Mouse (Mus musculus) B cell, adult 67 days (primary cell): ENCODE data around the gene Gm20715. TPM values are rescaled to one million over a fixed set of nuclear protein-coding genes. Genes with fewer than 3 reads are reported as not detected.

Experiments used
- total RNA-seq, 2 experiments: library from RNA; stranded (reverse); gene quantifications; 4 replicates each; pipeline ENCODE4 v1.2.4; 2023

Gene Gm20715
- total RNA-seq, result not detected

GRCm38 (mm10) chr7:6410043-6410442 is at the start of gene Gm20715:
Gm20715 (plus strand) TSS chr7:6410277.

DNA sequence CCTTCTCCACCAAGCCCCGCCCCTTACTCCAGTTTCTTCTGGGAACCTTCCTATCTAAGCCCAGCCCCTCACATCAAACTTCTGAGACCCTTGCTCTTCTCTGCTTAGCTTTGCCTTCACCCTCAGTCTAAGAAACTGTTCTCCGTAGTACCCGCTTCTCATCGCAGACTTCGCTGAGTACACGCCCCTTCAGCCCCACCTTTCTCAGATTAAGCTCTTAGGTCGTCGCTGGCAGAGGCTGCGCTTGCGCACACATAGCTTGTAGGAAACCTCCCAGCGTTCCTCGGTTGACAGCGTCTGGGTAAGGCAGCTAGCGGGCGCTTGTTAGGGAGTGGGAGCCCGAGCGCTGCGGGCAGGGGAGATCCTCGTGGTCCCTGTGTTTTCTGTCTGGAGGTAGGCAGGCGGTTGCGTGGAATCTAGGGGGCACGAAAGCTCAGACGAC is 47.0 kb upstream of the Gm20715 start, which contains the start of gene Zfp78:
Zfp78 (plus strand) TSS at position 234 of the 442 bp plus-strand sequence.

GRCm38 (mm10) chr7:6383044-6383455 is 27.0 kb upstream of the Gm20715 start, which contains the start of gene Zfp28:
Zfp28 (plus strand) TSS chr7:6383295.

DNA sequence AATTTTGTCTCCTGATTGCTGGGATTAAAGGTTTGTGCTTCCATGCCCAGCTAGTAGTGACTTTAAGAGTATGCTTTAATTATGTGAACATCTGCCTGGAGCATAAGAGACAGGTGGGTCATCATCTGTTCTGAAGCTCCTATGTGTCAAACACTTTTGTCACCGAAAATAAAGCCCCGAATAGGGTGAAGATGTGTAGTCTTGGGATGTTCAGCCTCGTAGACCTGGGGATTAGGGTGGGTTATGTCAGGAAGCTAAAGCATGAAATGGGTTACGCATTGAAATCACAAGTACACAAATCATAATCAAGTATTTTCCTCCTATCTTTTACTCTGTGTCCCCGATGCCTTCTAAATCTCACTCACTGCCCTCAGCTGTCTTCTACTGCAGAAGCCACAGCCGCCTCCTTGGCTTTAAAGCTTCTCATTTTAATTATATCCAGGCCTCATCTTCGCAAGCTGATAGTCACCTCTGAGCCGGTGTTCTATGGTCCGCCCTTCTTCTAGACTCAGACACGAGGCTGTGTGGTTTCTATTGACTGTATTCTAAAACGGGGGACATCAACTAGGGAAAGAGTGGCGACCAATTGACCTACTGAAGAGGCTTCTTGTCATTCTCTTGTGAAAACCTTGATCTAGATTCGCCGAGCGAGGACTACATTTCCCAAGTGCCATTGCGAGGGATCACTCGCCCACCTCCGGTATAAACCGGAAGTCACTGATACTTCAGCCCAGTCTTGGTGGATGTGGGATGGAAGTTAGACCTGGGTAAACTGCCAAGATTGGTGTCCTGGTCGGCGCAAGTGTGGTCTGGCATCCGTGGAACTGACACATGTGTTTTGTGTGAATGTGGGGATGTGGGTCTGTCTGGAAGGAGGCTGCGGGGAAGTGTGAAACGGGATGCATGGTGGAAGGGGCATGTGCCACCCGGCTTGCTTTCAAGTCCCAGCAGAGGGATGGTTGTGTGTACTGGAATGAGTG is 11.8 kb upstream of the Gm20715 start, which contains the start of gene Smim17:
Smim17 (plus strand) TSS at position 720 of the 980 bp plus-strand sequence.

GRCm38 (mm10) chr7:6438388-6438787 is 28.3 kb downstream of the Gm20715 start, which contains the start of gene Olfr1344:
Olfr1344 (plus strand) TSS chr7:6438688.

GRCm38 (mm10) chr7:6455868-6456267 is 45.8 kb downstream of the Gm20715 start, which contains the start of gene Olfr1336:
Olfr1336 (plus strand) TSS chr7:6456168.

GRCm38 (mm10) chr7:6466951-6467350 is 56.9 kb downstream of the Gm20715 start, which contains the start of gene Olfr1346:
Olfr1346 (plus strand) TSS chr7:6467101.

GRCm38 (mm10) chr7:6486841-6487240 is 76.8 kb downstream of the Gm20715 start, which contains the start of gene Olfr5:
Olfr5 (minus strand) TSS chr7:6486941.

Other genes with a start within 250 kb of the Gm20715 start
- gene Zfp444, start 238.1 kb upstream of the Gm20715 start, total RNA-seq, result 10 to 100 TPM; 28.4 TPM
- not detected for gene Galp, start 213.2 kb upstream of the Gm20715 start, total RNA-seq
- gene Zscan5b, start 188.0 kb upstream of the Gm20715 start, total RNA-seq, result not detected
- gene Epp13, start 157.6 kb upstream of the Gm20715 start, total RNA-seq, result not detected
- gene Zfp667, start 123.7 kb upstream of the Gm20715 start, total RNA-seq, result 1 to 10 TPM; 5.9 to 6.6 TPM
- 1 to 10 TPM; 1.2 to 1.7 TPM for gene Zfp583, start 79.0 kb upstream of the Gm20715 start, total RNA-seq
- 1 to 10 TPM in 1 of 2 experiments, under 1 TPM in 1; 0.92 to 1.2 TPM for gene Gm3854, start 66.5 kb upstream of the Gm20715 start, total RNA-seq
- 1 to 10 TPM; 3.6 to 4.5 TPM for gene Zfp78, start 47.0 kb upstream of the Gm20715 start, total RNA-seq
- gene Zfp28, start 27.0 kb upstream of the Gm20715 start, total RNA-seq, result 1 to 10 TPM; 6.6 to 9.7 TPM
- not detected for gene Smim17, start 11.6 kb upstream of the Gm20715 start, total RNA-seq
- gene Olfr1344, start 28.4 kb downstream of the Gm20715 start, total RNA-seq, result not detected
- gene Olfr1336, start 45.9 kb downstream of the Gm20715 start, total RNA-seq, result not detected
- not detected for gene Olfr1346, start 56.8 kb downstream of the Gm20715 start, total RNA-seq
- not detected for gene Olfr5, start 76.7 kb downstream of the Gm20715 start, total RNA-seq
- not detected for gene Olfr1347, start 89.5 kb downstream of the Gm20715 start, total RNA-seq
- not detected for gene Olfr1348, start 98.5 kb downstream of the Gm20715 start, total RNA-seq
- gene Olfr1349, start 112.7 kb downstream of the Gm20715 start, total RNA-seq, result not detected
- not detected for gene Olfr1350, start 154.6 kb downstream of the Gm20715 start, total RNA-seq